Mouse (Mus musculus) liver, embryonic 14.5 days (tissue): ENCODE measurements around the gene Defb41. TPM values are rescaled to one million over a fixed set of nuclear protein-coding genes. Genes with fewer than 3 reads are reported as not detected.
"Not testable (repeated sequence)": the region's sequence is repeated elsewhere in the genome, so short reads cannot be mapped to it uniquely, and the experiment has no call there.

ENCODE experiments used
- ATAC-seq: fragments of 200-750 bp; cut with Nextera tagmentation; 2 replicates; pipeline ENCODE4 v1.8.0; 2017; ENCODE audit warnings: moderate number of reproducible peaks, mild to moderate bottlenecking, moderate library complexity; ENCODE audit not compliant: insufficient read depth
- DNase-seq, 3 experiments: peaks; one replicate each; pipeline ENCODE4 v3.0.0-alpha.2; 2012 to 2013; ENCODE audit warnings: low read depth in 3 of 3, low spot score in 3 of 3
- H3K27ac ChIP-seq: fragments of 300-500 bp; sonication (generic); 2 replicates; pipeline ENCODE4 v1.5.1; 2014; ENCODE audit warnings: moderate library complexity, mild to moderate bottlenecking, control low read depth, inconsistent platforms
- H3K27me3 ChIP-seq: fragments of 300-500 bp; sonication (generic); 2 replicates; pipeline ENCODE4 v1.6.1; 2014; ENCODE audit warnings: mild to moderate bottlenecking, low read length, moderate library complexity; ENCODE audit not compliant: control insufficient read depth, insufficient read depth
- H3K36me3 ChIP-seq: fragments of 300-500 bp; sonication (generic); replicated peaks from 2 replicates; pipeline ENCODE4 v1.6.1; 2014; ENCODE audit warnings: low read depth; ENCODE audit not compliant: control insufficient read depth, insufficient read depth
- H3K4me1 ChIP-seq, 2 experiments: fragments of 200-500 bp in 1 of 2; fragments of 300-500 bp in 1 of 2; sonication (generic) in 1 of 2; replicated peaks; 2 replicates each; pipeline ENCODE4 v1.6.1; 2012 to 2014; ENCODE audit warnings: antibody characterized with exemption in 1 of 2, inconsistent platforms in 1 of 2, low read length in 1 of 2; ENCODE audit not compliant: control insufficient read depth in 2 of 2, insufficient read depth in 2 of 2
- H3K4me2 ChIP-seq: fragments of 300-500 bp; sonication (generic); 2 replicates; pipeline ENCODE4 v1.6.1; 2014; ENCODE audit warnings: low read depth, mild to moderate bottlenecking, control low read depth, moderate library complexity
- H3K4me3 ChIP-seq, 2 experiments: fragments of 200-500 bp in 1 of 2; fragments of 300-500 bp in 1 of 2; sonication (generic) in 1 of 2; 2 replicates each; pipeline ENCODE4 v1.5.1; 2012 to 2014; ENCODE audit warnings: low read depth in 2 of 2, low read length in 2 of 2, mild to moderate bottlenecking in 2 of 2, control low read depth in 1 of 2, inconsistent platforms in 1 of 2, moderate library complexity in 1 of 2; ENCODE audit not compliant: insufficient read depth in 1 of 2
- H3K9ac ChIP-seq: fragments of 300-500 bp; sonication (generic); replicated peaks from 2 replicates; pipeline ENCODE4 v1.6.1; 2014; ENCODE audit warnings: mild to moderate bottlenecking, control low read depth, moderate library complexity
- H3K9me3 ChIP-seq: fragments of 300-500 bp; sonication (generic); 2 replicates; pipeline ENCODE4 v1.6.1; 2016; ENCODE audit warnings: low read length, mixed read lengths; ENCODE audit not compliant: control insufficient read depth
- CTCF ChIP-seq: IDR thresholded peaks from 2 replicates; pipeline ENCODE4 v1.5.1; 2016; ENCODE audit warnings: antibody characterized with exemption, low read depth, control low read depth
- EP300 ChIP-seq: IDR thresholded peaks from 2 replicates; pipeline ENCODE4 v1.6.1; 2016; ENCODE audit warnings: antibody characterized with exemption, low read depth
- WGBS: fragments of 180-500 bp; shearing (Covaris S2); extraction: QIAGEN DNeasy Blood & Tissue Kit; methylation state at CpG from one replicate; pipeline ENCODE4 v1.1.7; 2014; ENCODE audit not compliant: insufficient replicate concordance; 5-methylcytosine and 5-hydroxymethylcytosine counted together
- polyA plus RNA-seq, 2 experiments: library from polyadenylated mRNA; depleted of rRNA in 1 of 2; stranded (reverse) in 1 of 2; unstranded in 1 of 2; fragments of >200 nt; fragmentation: Nextera tagmentation in 1 of 2; extraction: Ambion mirVana in 1 of 2; gene quantifications; 2 replicates each; pipeline versions ENCODE4 v1.2.1 to v1.2.3; 2012 to 2014

Gene Defb41
- polyA plus RNA-seq, 2 experiments: not detected

GRCm38 (mm10) chr1:18287371-18287770 is 22.4 kb upstream of the Defb41 start:
- DNase-seq (no peak), ATAC-seq (no peak)
- Histone ChIP-seq H3K4me1 (no peaks in the 10 kb centered on the region), H3K4me2 (no peak overlapping the region), H3K36me3 (no peaks in the 10 kb centered on the region), H3K9me3 (no peaks in the 10 kb centered on the region), H3K27me3 (no peaks in the 10 kb centered on the region), H3K27ac (no peak overlapping the region), H3K9ac (no peak overlapping the region), H3K4me3 (no peak overlapping the region)
- TF ChIP-seq CTCF: no peak
- no peak for TF ChIP-seq EP300

- Histone ChIP-seq H3K27me3 (no peaks in the 10 kb centered on the region), H3K4me2 (no peak overlapping the region), H3K4me3 (no peak overlapping the region), H3K27ac (no peak overlapping the region), H3K36me3 (no peaks in the 10 kb centered on the region), H3K4me1 (no peaks in the 10 kb centered on the region), H3K9me3 (no peaks in the 10 kb centered on the region), H3K9ac (no peak overlapping the region)
- no peak for ATAC-seq
- WGBS: 38% methylated on average over 4 of the region's 4 CpGs
- TF ChIP-seq CTCF (no peak), EP300 (no peak)
- no peak for DNase-seq
These were observed 6.2 kb upstream of the Defb41 start for GRCm38 (mm10) chr1:18271095-18271494.

- no peak for DNase-seq
These were observed 3.9 kb upstream of the Defb41 start for GRCm38 (mm10) chr1:18268845-18269244.

GRCm38 (mm10) chr1:18245801-18246580 is 18.9 kb downstream of the Defb41 start:
- not testable (repeated sequence) for H3K36me3 ChIP-seq, H3K4me2 ChIP-seq, H3K4me1 ChIP-seq, ATAC-seq, DNase-seq, H3K27me3 ChIP-seq, H3K9me3 ChIP-seq, H3K4me3 ChIP-seq, H3K9ac ChIP-seq, H3K27ac ChIP-seq
- 61% methylated on average over 9 of the region's 9 CpGs for WGBS

More at GRCm38 (mm10) chr1:18268845-18269244, 3.9 kb upstream of the Defb41 start:
- H3K4me2 ChIP-seq: no peak overlapping the region
- H3K27me3 ChIP-seq: no peaks in the 10 kb centered on the region
- H3K4me1 ChIP-seq: no peaks in the 10 kb centered on the region
- no peaks in the 10 kb centered on the region for H3K36me3 ChIP-seq
- H3K9ac ChIP-seq: no peak overlapping the region
- H3K27ac ChIP-seq: no peak overlapping the region
- no peaks in the 10 kb centered on the region for H3K9me3 ChIP-seq
- no peak for TF ChIP-seq EP300
- TF ChIP-seq CTCF: no peak
- 62% methylated on average over 5 of the region's 5 CpGs for WGBS
- H3K4me3 ChIP-seq: no peak overlapping the region
- ATAC-seq: no peak

- no peak within 1 kb of the TSS for H3K4me2 ChIP-seq
- 33% methylated on average over 1 of the region's 1 CpGs for WGBS
- H3K4me1 ChIP-seq: no peaks in the 10 kb centered on the region
- no peaks in the 10 kb centered on the region for H3K36me3 ChIP-seq
- H3K27ac ChIP-seq: no peak within 1 kb of the TSS
- ATAC-seq: no peak
- no peaks in the 10 kb centered on the region for H3K27me3 ChIP-seq
- TF ChIP-seq CTCF: no peak
- no peak for TF ChIP-seq EP300
- no peak within 1 kb of the TSS for H3K9ac ChIP-seq
- DNase-seq: no peak
- H3K9me3 ChIP-seq: no peaks in the 10 kb centered on the region
- no peak within 1 kb of the TSS for H3K4me3 ChIP-seq
These were observed 27.6 kb downstream of the Defb41 start, which contains the start of gene Defb18 for GRCm38 (mm10) chr1:18237343-18237742. Gene Defb18 (minus strand): TSS chr1:18237443.
